Mouse (Mus musculus) megakaryocyte-erythroid progenitor cell, adult 5 weeks (primary cell): ENCODE data around the gene Slbp. TPM values are rescaled to one million over a fixed set of nuclear protein-coding genes. Genes with fewer than 3 reads are reported as not detected.

Source experiments
- polyA plus RNA-seq: library from polyadenylated mRNA; stranded (reverse); fragments of >175 nt; gene quantifications from 2 replicates; pipeline ENCODE4 v1.2.3, GENCODE M21; 2012

The Slbp gene
- polyA plus RNA-seq = 159 and 179 TPM in 2 replicates

GRCm38 (mm10) chr5:33651921-33652782 is at the start of gene Slbp:
Slbp (minus strand) TSS chr5:33652574.

DNA sequence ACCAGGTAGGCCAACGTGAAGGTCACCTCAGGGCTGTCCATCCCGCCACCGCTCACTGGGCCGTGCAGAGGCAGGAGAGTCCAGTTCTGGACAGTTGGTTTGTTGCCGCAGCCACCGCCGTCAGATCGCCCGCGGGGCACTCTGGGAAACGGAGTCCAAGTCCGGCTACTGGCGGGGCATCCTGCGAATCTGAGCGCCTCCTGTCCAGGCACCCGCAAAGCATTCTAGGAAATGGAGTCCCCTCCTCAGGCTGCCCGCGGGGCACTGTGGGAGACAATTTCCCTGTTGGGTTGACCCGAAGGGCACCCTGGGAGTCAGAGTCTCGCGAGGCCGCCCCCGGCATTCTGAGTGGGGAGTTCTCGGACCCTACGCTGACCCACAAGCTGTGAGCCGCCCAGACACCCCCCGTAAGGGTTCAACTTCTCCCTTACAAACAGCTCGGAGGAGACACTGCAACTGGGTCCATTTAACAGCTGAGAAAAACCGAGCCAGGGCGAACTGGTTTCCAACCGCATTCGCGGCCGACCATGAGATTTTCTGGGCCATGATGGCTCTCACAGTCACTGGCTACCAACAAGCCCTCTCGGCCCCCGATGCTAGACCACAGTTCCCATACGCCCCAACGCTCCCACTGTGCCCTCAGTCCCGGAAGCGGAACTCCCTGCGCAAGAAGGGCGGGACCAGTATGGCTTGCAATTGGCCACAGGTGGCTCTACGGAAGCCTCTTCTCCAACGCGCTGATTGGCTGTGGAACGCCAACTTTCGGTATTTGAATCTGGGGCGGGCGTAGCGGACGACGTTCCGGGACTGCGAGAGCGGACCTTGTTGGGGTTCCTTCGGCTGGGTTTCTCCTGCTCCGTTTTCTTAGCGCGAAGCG is 5.7 kb upstream of the Slbp start, which contains the start of the genes Tacc3 and Tmem129:
Gene Tacc3 (plus strand): TSS at position 342 of the 877 bp plus-strand sequence.
Gene Tmem129 (minus strand): TSS at position 630 of the 877 bp plus-strand sequence.

DNA sequence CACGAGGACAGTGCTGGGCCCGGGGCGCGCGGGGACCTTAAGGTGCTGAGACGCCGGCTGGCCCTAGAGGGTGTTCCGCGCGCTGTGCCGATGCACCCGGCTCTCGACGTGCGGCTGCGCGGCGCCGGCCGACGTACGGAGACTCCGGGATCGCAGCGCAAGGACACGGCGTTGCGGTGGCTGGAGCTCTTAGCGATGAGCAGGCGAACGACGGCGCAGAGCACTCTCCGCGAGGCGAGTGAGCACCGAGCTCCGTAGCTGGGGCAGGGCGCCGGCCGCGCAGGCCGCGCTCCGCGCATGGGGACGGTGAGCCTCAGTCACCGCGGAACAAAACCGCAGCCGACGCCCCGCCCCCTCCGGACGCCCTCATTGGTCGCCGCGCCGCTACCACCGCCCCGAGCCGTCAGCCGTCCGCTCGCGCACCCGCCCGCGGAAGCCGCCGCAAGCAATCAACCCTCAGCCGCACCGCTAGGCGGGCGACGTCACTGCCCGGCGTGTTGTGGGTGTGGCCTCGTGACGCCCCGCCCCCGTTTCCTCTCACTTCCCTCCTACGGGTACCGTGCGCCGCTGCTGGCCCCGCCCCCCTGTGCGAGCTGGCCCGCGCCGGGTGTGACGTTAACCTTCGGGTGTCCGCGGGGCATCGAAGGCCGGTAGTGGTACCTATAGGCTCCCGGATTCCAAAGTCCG is 22.9 kb downstream of the Slbp start, which contains the start of the genes Fam53a and Gm9903:
Gene Fam53a (minus strand): TSS at position 335 of the 687 bp plus-strand sequence.
Gene Gm9903 (plus strand): TSS at position 625 of the 687 bp plus-strand sequence.

Other genes starting within 250 kb of the Slbp start
- not detected in 2 replicates for gene Nkx1-1, start 218.6 kb downstream of the Slbp start, polyA plus RNA-seq
- 87.0 and 102 TPM in 2 replicates for gene Fam53a, start 22.9 kb downstream of the Slbp start, polyA plus RNA-seq
- not detected in 2 replicates for gene Gm9903, start 22.6 kb downstream of the Slbp start, polyA plus RNA-seq
- 55.0 and 73.1 TPM in 2 replicates for gene Tacc3, start 5.6 kb upstream of the Slbp start, polyA plus RNA-seq
- gene Tmem129, start 5.8 kb upstream of the Slbp start, polyA plus RNA-seq = 7.4 and 12.2 TPM in 2 replicates
- gene Fgfr3, start 69.1 kb upstream of the Slbp start, polyA plus RNA-seq = 0.34 and 1.3 TPM in 2 replicates
- 33.7 and 38.1 TPM in 2 replicates for gene Letm1, start 130.2 kb upstream of the Slbp start, polyA plus RNA-seq
- 7.8 and 8.5 TPM in 2 replicates for gene Nsd2, start 168.2 kb upstream of the Slbp start, polyA plus RNA-seq